Mouse (Mus musculus) granulocyte monocyte progenitor cell, adult 5-6 weeks (primary cell): ENCODE results near the gene Stat4. TPM values are rescaled to one million over a fixed set of nuclear protein-coding genes. Genes with fewer than 3 reads are reported as not detected.

Experiments used
- ATAC-seq: replicated peaks from 2 replicates; pipeline ENCODE4 v1.8.0; 2016; ENCODE audit warnings: mild to moderate bottlenecking, moderate TSS enrichment, inconsistent platforms; ENCODE audit not compliant: poor library complexity, severe bottlenecking
- total RNA-seq, 2 experiments: library from RNA; stranded (forward) in 1 of 2; stranded (reverse) in 1 of 2; fragments of 200-712, 200-1000 nt in 1 of 2; fragments of >200 nt in 1 of 2; fragmentation: Nextera tagmentation in 1 of 2; gene quantifications; 2 replicates each; pipeline ENCODE4 v1.2.3; 2014 to 2017

Gene Stat4
- total RNA-seq, 2 experiments from 2014 or later, result 21.5 to 32.2 TPM

DNA sequence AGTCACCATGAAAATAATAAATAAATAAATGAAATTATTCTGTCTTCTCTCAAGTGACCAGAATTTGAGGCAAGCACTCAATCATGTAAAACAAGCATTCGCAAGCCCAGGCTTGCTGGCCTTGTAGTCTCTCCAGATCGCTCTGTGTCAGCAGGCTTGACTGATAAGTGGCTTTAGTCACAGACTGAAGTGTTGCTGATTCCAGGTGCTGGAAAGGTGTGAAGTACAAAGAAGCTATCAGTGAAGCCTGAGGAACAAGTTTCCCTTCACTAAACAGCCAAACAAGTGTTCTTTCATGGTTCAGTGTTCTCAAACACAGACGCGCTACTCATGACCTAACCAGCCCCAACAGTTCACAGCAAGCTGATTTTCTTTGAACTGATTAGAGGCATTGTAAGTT lies 101.7 kb downstream of the Stat4 start:
- no peak for ATAC-seq

DNA sequence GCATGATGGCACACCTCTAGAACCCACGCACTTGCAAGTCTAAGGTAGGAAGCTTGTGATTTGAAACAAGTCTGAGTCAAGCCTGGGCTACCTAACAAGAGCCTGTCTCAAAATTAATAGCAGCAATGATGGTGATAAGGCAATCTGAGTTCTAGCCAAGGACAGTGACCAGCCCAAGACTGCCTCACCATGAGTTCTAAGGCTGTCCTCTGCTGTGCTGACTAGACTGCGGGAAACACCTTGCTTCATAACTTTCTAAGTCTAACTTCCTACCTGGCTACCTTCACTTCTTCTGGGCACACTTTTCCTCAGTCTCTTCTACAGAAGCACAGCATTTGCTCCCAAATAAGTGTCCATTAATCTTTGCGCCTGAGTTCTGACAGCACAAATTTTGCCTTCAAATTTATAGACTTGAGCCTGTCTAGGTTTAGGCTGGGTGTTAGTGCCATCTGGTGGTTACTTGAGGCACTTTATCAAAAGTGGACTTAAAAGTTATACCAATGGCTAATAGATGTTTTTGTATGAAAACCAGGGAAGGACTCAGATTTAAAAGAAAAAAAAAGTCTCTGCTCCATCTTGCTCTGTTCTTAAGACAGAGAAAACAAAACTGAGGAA lies 111.8 kb downstream of the Stat4 start:
- ATAC-seq, result peak; percentile 84

DNA sequence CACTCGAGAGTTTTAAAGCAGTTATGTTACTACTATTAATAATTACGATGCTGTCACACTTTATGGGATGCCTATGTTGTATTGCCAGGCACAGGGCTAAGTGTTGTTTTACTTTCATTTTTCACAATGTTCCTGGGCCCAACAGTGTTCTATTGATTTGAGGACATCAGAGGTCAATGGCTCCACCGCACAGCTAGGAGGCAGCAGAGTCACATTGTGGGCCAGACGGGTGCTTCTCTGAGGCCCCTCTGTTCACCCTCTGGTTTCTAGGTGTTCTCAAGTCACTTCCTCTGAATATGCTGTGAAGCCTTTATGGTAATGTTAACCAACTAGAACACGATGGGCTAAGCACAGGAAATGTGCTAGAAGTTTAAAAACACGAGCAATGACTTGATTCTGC lies 113.5 kb downstream of the Stat4 start:
- ATAC-seq, result peak; percentile 69

DNA sequence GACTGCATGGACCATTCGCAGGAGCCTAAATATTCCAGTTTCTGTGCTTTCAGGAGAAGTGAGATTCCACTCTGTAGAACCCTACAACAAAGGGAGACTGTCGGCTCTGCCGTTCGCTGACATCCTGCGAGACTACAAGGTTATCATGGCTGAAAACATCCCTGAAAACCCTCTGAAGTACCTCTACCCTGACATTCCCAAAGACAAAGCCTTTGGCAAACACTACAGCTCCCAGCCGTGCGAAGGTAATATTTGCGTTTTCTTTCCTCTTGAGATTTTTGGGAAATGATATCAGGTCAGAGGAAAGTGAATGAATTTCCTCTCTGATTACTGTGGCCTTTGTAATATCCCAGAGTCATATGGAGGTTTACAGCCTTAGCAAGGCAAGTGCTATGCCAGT lies 115.8 kb downstream of the Stat4 start:
- no peak for ATAC-seq

DNA sequence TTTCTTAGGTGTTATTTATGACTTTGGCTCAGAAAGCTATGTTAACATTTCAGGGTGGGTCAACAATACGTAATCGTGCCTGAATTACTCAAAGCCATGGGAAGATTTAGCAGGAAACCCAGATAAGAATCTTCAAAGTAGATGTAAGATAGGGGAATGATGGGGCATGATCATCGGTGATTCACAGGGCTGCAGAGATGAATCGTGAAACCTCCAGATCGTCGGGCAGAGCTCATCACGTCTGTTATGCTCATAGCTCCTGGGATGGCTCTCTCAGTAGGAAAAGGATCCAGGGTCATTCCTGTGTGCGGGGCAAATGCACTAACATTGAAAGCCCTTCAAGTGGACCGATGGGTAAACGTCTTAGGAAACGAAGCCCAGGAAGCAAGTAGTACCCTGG lies 120.3 kb downstream of the Stat4 start:
- no peak for ATAC-seq

DNA sequence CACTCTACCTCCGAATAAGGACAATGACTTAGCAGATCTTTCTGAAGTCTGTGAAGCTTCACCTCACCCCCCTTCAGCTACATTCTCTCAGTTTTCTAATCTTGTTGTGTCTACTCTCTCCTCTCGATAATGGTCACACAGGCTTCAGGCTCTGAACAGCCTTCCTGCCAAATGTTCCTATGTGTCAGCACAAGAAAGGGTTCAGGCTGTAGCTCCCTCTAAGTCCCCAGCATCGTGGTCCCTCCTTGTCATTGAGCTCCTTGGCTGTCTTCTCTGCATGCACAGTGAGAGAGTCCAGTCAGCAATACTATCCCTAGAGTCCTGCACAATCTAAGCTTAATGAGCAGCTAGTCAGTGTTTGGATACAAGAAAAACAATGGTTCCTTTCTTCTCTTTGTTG lies 124.3 kb downstream of the Stat4 start:
- no peak for ATAC-seq

DNA sequence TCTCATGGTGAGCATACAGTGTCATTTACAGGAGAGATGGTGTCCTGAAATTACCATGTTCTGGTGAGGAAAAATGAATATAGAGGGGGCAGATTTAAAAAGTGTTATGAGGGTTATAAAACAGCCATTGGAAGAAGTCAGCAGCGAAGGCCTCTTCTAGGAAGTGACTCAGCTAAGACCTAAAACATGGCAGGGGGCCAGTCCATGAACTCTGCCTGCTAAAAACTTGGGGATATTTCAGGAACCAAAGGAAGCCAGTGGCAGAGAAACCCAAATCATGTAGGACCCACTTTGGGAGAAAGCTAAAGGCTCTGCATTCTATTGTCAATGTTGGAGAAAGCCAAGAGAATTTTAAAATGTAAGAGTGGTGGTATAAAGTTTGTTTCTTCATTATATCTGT lies 125.4 kb downstream of the Stat4 start:
- ATAC-seq, result no peak

DNA sequence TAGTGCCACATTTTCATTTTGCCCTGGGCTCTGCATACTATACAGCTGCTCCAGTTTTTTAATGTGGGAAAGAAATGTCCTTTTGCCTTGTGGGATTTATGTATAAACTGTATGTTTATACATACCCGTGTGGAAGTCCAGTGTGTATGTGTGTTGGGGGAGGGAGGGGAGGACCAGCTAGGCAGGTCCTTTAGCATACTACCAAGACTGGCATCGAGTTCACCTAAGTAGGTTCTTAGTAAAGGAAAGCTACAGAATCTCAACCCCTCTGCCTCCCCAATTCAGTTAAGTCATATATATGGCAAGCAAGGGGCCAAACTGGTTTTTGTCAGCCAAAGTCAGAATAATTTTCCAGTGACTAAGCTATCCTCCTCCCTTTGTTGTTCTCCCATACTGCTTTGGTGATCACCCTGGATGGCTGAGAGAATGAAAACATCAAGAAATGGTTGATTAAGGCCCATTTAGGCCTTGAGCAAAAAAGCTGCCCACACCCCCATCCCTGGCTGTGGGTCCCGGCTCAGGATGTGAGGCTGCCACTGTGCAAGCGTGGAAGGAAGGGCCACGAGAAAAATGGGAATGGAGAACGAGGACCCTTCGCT lies 126.2 kb downstream of the Stat4 start:
- no peak; the same call in 1 of the 2 replicates for ATAC-seq

DNA sequence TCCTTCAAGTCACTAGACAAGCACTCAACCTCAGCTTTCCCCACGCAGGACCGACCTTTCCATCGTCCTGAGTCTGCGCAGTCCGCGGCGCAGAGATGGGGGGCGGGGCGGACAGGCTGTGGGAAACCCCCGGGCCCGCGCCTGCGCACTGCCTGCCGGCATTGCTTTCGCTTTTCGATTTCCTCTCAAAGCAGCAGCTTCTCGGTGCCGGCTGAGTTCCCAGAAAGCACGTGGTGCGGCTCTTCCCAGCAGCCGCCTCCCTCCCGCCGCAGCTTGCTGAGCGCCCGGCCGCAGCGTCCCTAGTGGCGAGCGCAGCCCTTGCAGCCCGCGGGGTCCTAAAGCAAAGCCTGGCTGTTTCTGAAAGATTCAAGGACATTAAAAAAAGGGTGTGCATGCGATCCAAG lies 126.7 kb downstream of the Stat4 start:
- ATAC-seq, result peak; percentile 99

DNA sequence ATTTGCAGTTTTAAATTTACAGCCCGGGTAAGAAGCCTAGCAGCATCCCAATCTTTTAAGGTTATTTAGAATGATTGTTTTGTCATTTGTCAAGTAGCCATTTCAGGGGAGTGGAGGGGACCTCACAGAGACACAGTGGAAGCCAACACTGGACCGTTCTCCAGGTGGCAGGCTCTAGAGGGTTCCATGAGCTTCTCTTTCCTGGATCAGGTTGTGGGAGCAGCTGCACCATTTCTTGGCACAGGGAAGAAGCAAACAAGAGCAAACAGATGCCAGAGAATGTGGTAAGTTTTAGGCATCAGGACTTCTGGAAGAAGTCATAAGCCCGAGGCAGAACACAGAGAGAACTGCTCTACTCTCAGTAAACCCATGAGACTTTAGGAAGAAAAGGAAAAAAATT lies 129.5 kb downstream of the Stat4 start:
- no peak for ATAC-seq

DNA sequence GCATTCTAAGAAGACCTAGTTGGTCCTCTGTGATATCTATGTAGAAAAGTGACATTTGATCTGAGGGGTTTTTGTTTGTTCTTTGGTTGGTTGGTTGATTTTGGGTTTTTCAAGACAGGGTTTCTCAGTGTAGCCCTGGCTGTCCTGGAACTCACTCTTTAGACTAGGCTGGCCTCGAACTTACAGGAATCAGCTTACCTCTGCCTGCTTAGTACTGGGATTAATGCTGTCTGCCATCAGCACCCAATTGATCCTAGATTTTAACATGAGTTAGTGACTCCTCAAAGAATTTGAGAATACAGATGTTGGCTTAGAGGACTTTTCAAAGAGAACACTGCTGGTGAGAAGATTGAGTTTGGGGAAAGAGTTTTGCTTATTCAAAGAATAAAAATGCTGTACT lies 130.8 kb downstream of the Stat4 start:
- ATAC-seq, result no peak

DNA sequence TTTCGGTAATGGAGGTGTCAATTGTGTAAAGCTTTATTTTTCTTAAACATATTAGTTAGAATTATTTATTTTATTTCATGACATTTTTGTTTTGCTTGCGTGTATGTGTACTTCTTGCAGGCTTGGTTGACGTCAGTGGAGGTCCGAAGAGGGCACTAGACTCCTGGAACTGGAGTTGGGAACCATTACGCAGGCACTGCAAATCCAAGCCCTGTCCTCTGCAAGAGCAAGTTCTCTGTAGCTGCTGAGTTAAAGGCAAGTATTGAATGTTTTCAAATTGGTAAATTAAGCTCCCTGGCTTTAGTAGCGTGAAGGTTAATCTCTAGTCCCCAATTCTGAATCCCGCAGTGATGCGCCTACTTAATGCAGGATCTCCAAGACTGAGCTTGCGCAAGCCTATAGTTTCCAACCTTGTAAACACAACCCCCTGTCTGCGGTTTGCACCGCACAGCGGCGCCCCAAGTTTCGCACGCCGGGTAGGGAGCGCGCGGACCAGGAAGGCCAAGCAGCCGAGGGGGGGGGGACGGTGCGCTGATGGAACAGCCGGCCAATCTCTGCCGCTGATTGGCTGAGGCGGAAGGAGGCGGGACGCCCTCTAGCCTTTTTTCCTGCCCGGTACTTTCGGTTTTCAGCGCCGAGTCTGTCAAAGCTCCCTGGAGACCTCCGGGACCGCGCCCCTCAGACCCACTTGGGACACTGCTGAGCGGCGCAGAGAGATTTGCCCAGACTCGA lies 132.1 kb downstream of the Stat4 start, which contains the start of gene Stat1:
Gene Stat1, plus strand, starts transcription at position 581 of the 732 bp plus-strand sequence.
- ATAC-seq, result peak; percentile 98

DNA sequence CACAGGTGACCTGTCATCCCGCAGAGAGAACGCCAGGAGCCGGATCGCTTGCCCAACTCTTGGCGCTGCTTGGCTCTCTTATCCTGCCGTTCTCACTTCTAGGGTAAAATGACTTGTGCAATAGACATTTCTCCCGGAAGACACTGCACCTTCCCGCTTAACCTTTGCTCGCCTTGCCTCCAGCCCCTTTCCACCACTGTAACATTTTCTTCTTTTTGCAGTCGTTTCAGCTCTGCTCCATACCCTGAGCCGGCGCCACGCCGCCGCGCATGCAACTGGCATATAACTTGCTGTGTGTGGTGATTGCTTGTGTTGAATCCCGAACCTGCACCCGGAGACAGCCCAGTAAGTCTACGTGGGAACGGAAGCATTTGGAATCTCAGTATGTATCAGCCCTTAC lies 132.7 kb downstream of the Stat4 start:
- ATAC-seq, result peak; percentile 41

DNA sequence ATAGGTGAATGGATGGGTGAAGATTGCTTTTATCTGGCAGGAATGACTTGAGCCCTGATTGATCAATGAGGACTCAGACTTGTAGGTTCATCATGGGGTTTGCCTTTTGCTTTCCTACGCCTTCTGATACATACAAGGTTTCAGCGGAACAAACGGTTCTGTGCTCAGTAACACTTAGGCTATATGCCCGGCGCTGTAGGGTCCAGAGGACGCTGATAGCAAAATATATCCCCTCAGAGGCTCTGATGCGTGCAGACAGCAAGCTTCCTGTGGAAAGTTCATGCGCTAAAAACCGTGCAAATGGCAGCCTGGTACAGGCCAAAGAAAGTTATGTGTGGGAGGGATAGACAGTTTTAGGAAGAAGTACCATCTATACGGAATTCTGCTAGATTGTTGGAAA lies 133.2 kb downstream of the Stat4 start:
- ATAC-seq, result no peak

DNA sequence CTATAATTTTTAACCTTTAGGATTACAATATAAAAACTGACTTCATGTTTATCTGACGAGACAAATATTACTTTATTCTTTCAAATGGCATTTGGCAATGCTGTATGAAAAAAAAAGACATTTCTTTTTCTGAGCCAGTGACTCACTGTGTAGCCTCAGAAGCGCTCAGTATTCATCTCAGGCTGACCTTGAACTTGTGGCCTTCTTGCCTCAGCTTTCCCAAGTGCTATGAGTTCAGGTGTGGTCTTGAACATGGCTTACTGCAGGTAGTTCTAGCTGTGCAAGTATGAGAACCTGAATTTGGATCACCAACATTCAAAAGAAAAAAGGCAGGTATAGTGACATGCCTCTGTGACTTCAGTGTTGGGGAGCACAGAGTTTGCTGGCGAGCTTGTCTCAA lies 134.1 kb downstream of the Stat4 start:
- no peak for ATAC-seq

DNA sequence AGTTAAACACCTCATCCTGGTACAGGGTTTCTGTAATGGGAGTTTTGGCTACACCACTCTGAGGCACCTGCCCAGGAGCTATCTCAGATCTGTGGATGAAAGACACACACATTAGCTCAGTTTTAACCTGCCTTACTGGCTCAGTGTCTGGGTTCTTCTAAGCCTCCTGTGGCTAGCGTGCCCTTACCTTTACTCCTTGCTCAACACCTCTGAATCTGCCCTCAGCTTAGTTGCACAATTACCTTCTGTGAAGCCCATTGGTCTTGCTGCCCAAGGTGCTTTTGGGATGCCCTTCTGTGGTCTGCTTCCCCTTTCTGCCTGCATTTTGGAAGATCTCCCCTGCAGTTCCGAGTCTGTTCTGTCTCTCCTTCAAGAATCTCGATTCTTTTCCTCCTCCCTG lies 137.9 kb downstream of the Stat4 start:
- no peak for ATAC-seq

DNA sequence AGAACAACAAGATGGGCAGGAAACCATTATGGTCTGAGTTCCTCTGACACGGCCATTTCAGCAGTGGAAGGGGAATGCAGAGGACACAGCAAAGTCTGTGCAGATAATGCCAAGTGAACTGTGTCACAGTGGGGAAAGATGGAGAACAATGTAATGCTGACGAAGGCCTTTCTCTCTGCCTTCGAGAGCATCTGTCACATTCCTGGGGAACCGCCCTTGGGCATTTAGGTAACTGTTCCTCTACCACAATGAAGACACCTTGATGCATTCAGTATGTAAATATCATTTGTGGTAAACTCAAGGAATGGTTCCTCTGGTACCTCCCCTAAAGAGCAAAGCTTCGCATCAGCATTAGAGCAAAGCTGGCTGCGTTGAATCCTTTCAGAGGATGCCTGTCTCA lies 140.4 kb downstream of the Stat4 start:
- no peak for ATAC-seq

DNA sequence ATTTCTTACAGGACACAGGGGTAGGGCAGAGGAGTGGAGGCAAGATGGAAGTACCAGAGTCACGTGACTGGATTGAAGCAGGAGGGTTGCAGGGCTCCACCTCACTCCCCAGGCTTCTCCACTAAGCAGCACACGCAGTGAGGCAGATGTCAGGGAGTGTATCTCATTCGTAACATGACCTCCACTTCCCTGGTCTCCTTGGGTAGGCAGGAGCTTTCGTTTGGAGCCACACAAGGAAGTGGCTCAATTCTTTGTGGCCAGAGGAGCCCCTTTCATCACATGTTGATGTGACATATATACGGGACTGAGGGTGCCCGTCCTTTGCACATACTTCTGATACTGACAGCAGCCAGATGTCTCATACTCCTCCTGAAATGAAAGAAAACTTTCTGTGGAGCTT lies 142.8 kb downstream of the Stat4 start:
- peak; percentile 98 for ATAC-seq

DNA sequence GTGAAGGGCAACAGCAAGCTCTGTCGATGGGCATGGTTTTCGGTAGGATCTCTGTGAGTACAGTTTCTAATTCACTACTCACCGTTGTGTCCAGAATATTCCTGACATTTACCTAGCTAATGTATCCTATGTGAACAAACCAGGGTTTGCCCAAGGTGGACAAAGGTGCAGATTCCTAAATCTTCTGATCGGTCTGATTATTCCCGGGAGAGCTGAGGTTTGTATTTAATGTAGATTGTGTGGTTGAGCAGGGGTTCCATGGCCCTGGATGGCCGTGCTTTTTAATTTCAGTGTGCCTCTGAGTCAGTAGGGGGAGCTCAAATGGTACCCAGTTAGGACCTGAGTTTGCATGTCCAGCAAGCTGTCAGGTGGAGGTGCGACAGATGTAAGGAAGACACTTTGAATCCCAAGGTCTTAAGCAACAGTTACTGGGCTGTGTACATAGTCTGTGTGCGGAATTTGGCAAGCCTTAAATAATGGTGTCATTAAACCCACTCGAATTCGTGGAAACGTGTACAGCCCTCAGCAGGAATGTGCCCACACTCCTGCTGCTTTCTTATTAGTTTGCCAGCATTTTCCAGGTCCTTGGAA lies 144.9 kb downstream of the Stat4 start:
- ATAC-seq, result no peak

DNA sequence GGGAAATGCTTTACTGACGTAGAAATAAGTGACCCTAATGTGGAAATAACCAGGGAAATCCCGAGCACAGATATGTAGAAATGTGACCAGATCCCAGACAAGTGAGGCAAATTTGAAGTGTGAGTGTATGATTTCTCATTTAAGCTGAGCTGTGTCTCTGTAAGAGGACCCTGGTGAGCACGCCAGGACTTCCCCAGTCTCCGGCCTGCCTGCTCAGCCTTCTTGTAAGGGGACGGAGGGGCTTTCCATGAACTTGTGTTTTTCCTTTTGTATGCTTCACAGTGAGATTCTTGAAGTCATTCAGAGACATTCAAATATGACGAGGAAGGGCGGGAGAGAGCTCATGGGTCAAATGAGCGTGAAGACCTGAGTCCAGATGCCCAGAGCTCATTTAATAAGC lies 146.3 kb downstream of the Stat4 start:
- ATAC-seq, result no peak

DNA sequence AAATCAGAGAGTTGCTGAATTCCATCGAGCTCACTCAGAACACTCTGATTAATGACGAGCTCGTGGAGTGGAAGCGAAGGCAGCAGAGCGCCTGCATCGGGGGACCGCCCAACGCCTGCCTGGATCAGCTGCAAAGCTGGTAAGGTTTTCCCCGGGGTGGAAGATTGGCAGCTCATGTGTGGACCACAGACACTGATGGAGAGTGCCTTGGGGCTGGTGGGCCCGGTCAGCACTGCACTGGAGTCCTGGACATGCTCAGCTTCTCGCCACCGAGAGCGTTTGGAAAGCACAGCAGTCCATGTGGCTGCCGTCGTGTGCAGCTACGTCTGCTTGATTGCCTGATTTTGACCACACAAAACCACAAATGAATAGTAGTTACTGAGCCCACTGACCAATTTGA lies 150.3 kb downstream of the Stat4 start:
- ATAC-seq, result no peak
